Mouse (Mus musculus): Measurements from ENCODE around the gene Cldn13.

DNA sequence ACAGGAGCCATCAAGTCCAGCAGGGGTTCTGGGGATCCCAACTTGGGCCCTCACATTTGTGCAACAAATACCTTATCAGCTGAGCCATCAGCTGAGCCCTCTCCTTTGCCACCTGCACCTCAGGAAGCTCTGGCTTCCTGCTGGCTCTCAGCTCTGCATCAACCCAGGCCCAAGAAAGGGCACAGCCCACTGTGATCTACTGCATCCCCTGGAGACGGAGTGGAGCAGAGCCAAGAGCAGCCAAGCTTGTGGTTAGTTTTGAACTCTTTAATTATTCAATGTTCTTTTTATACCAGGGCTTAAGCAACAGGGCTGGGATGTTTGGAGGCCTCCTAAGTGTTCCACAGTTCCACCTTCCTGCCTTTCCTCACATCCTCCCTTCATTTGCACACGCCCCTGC is 45.1 kb upstream of the Cldn13 start:
- TF ChIP-seq CTCF (IDR thresholded peaks at IDR 0.05; ENCODE audit: low read depth, low read length) (no peak), POLR2AphosphoS5 (IDR thresholded peaks at IDR 0.05; ENCODE audit: insufficient replicate concordance, low read depth, low read length) (no peak)

All from G1E (cell line).